Mouse (Mus musculus) liver, embryonic 14.5 days (tissue): ENCODE results near the gene Pcare.

Source experiments
- CTCF ChIP-seq: IDR thresholded peaks from 2 replicates; pipeline ENCODE4 v1.5.1; 2016; ENCODE audit warnings: antibody characterized with exemption, low read depth, control low read depth
- EP300 ChIP-seq: IDR thresholded peaks from 2 replicates; pipeline ENCODE4 v1.6.1; 2016; ENCODE audit warnings: antibody characterized with exemption, low read depth

- TF ChIP-seq CTCF (no peak), EP300 (no peak)
Observed at GRCm38 (mm10) chr17:71715034-71715433, 37.7 kb downstream of the Pcare start.
